Mouse (Mus musculus): ENCODE measurements around the gene AC141477.1. TPM values are rescaled to one million over a fixed set of nuclear protein-coding genes. Genes with fewer than 3 reads are reported as not detected.

AC141477.1 gene
- total and polyA plus RNA-seq, 3 experiments = 7.6 TPM; not detected in 2

- Histone ChIP-seq H3K27me3 (ENCODE audit: insufficient read depth, low read length) (no peaks in the 10 kb centered on the region), H3K9me3 (replicated peaks) (no peaks in the 10 kb centered on the region), H3K4me3 (ENCODE audit: low read depth, low read length) (no peak overlapping the region), H3K36me3 (replicated peaks) (peaks cover 100% of the 10 kb centered on the region), H3K4me1 (ENCODE audit: insufficient read depth, low read depth, low read length) (peaks cover 4% of the 10 kb centered on the region; the same call in 1 of the 2 replicates)
- TF ChIP-seq GATA1 (IDR thresholded peaks at IDR 0.05; ENCODE audit: borderline replicate concordance, low read length) (no peak), POLR2AphosphoS5 (IDR thresholded peaks at IDR 0.05; ENCODE audit: insufficient replicate concordance, low read depth, low read length) (no peak), CTCF (IDR thresholded peaks at IDR 0.05; ENCODE audit: low read depth, low read length) (no peak), TAL1 (conservative IDR thresholded peaks at IDR 0.05; ENCODE audit: low read depth, low read length) (no peak), GATA2 (IDR thresholded peaks at IDR 0.05; ENCODE audit: borderline replicate concordance, low read depth, low read length) (no peak)
- ATAC-seq (ENCODE audit: extremely low read depth, insufficient number of reproducible peaks, low FRiP score, poor library complexity, severe bottlenecking) = no peak
- no peak for DNase-seq (ENCODE audit: low spot score)
These were observed 6.3 kb downstream of the AC141477.1 start for GRCm38 (mm10) chr10:76433925-76434324.

GRCm38 (mm10) chr10:76425674-76426073 is 14.6 kb downstream of the AC141477.1 start:
- ATAC-seq (ENCODE audit: extremely low read depth, insufficient number of reproducible peaks, low FRiP score, poor library complexity, severe bottlenecking) = no peak
- no peak for DNase-seq (ENCODE audit: low spot score)
- Histone ChIP-seq H3K27me3 (ENCODE audit: insufficient read depth, low read length) (no peaks in the 10 kb centered on the region), H3K4me3 (ENCODE audit: low read depth, low read length) (no peak overlapping the region), H3K36me3 (replicated peaks) (peaks cover 95% of the 10 kb centered on the region), H3K4me1 (ENCODE audit: insufficient read depth, low read depth, low read length) (no peaks in the 10 kb centered on the region), H3K9me3 (replicated peaks) (no peaks in the 10 kb centered on the region)
- TF ChIP-seq POLR2AphosphoS5 (IDR thresholded peaks at IDR 0.05; ENCODE audit: insufficient replicate concordance, low read depth, low read length) = no peak
- TF ChIP-seq CTCF (IDR thresholded peaks at IDR 0.05; ENCODE audit: low read depth, low read length) = no peak
- TF ChIP-seq TAL1 (conservative IDR thresholded peaks at IDR 0.05; ENCODE audit: low read depth, low read length) = no peak
- TF ChIP-seq GATA2 (IDR thresholded peaks at IDR 0.05; ENCODE audit: borderline replicate concordance, low read depth, low read length) = no peak
- TF ChIP-seq GATA1 (IDR thresholded peaks at IDR 0.05; ENCODE audit: borderline replicate concordance, low read length) = no peak

- DNase-seq (ENCODE audit: low spot score) = no peak
- TF ChIP-seq GATA2 (IDR thresholded peaks at IDR 0.05; ENCODE audit: borderline replicate concordance, low read depth, low read length) = no peak
- no peak for TF ChIP-seq TAL1 (conservative IDR thresholded peaks at IDR 0.05; ENCODE audit: low read depth, low read length)
- TF ChIP-seq CTCF (IDR thresholded peaks at IDR 0.05; ENCODE audit: low read depth, low read length) = no peak
- no peak for TF ChIP-seq GATA1 (IDR thresholded peaks at IDR 0.05; ENCODE audit: borderline replicate concordance, low read length)
- no peak for TF ChIP-seq POLR2AphosphoS5 (IDR thresholded peaks at IDR 0.05; ENCODE audit: insufficient replicate concordance, low read depth, low read length)
- H3K4me1 ChIP-seq (ENCODE audit: insufficient read depth, low read depth, low read length) = 0 out of 2 replicates have a peak, but pooled peaks cover 2% of the 10 kb centered on the region
- no peak for ATAC-seq (ENCODE audit: extremely low read depth, insufficient number of reproducible peaks, low FRiP score, poor library complexity, severe bottlenecking)
- no peaks in the 10 kb centered on the region for H3K9me3 ChIP-seq (replicated peaks)
- no peaks in the 10 kb centered on the region; the same call in 1 of the 2 replicates for H3K27me3 ChIP-seq (ENCODE audit: insufficient read depth, low read length)
- H3K36me3 ChIP-seq (replicated peaks) = peaks cover 99% of the 10 kb centered on the region
- no peak overlapping the region for H3K4me3 ChIP-seq (ENCODE audit: low read depth, low read length)
These were observed 23.4 kb downstream of the AC141477.1 start for GRCm38 (mm10) chr10:76416811-76417210.

GRCm38 (mm10) chr10:76408520-76408919 is 31.7 kb downstream of the AC141477.1 start:
- ATAC-seq (ENCODE audit: extremely low read depth, insufficient number of reproducible peaks, low FRiP score, poor library complexity, severe bottlenecking) = no peak
- Histone ChIP-seq H3K36me3 (replicated peaks) (peaks cover 95% of the 10 kb centered on the region), H3K4me1 (ENCODE audit: insufficient read depth, low read depth, low read length) (no peaks in the 10 kb centered on the region), H3K4me3 (ENCODE audit: low read depth, low read length) (no peak overlapping the region), H3K9me3 (replicated peaks) (no peaks in the 10 kb centered on the region), H3K27me3 (ENCODE audit: insufficient read depth, low read length) (no peaks in the 10 kb centered on the region; the same call in 1 of the 2 replicates)
- DNase-seq (ENCODE audit: low spot score) = no peak
- TF ChIP-seq CTCF (IDR thresholded peaks at IDR 0.05; ENCODE audit: low read depth, low read length) = no peak
- TF ChIP-seq TAL1 (conservative IDR thresholded peaks at IDR 0.05; ENCODE audit: low read depth, low read length) = no peak
- no peak for TF ChIP-seq POLR2AphosphoS5 (IDR thresholded peaks at IDR 0.05; ENCODE audit: insufficient replicate concordance, low read depth, low read length)
- no peak for TF ChIP-seq GATA2 (IDR thresholded peaks at IDR 0.05; ENCODE audit: borderline replicate concordance, low read depth, low read length)
- no peak for TF ChIP-seq GATA1 (IDR thresholded peaks at IDR 0.05; ENCODE audit: borderline replicate concordance, low read length)

GRCm38 (mm10) chr10:76392596-76392995 is 47.6 kb downstream of the AC141477.1 start:
- H3K27me3 ChIP-seq (ENCODE audit: insufficient read depth, low read length) = 0 out of 2 replicates have a peak, but pooled peaks cover 2% of the 10 kb centered on the region
- TF ChIP-seq GATA1 (IDR thresholded peaks at IDR 0.05; ENCODE audit: borderline replicate concordance, low read length) = no peak
- no peak for TF ChIP-seq POLR2AphosphoS5 (IDR thresholded peaks at IDR 0.05; ENCODE audit: insufficient replicate concordance, low read depth, low read length)
- no peak for TF ChIP-seq TAL1 (conservative IDR thresholded peaks at IDR 0.05; ENCODE audit: low read depth, low read length)
- TF ChIP-seq GATA2 (IDR thresholded peaks at IDR 0.05; ENCODE audit: borderline replicate concordance, low read depth, low read length) = no peak
- TF ChIP-seq CTCF (IDR thresholded peaks at IDR 0.05; ENCODE audit: low read depth, low read length) = no peak
- peaks cover 76% of the 10 kb centered on the region for H3K36me3 ChIP-seq (replicated peaks)
- no peaks in the 10 kb centered on the region for H3K4me1 ChIP-seq (ENCODE audit: insufficient read depth, low read depth, low read length)
- ATAC-seq (ENCODE audit: extremely low read depth, insufficient number of reproducible peaks, low FRiP score, poor library complexity, severe bottlenecking) (no peak), DNase-seq (ENCODE audit: low spot score) (no peak)
- H3K9me3 ChIP-seq (replicated peaks) = peaks cover 10% of the 10 kb centered on the region
- H3K4me3 ChIP-seq (ENCODE audit: low read depth, low read length) = peak overlapping the region; percentile 42; the same call in 1 of the 2 replicates

- H3K4me3 ChIP-seq (ENCODE audit: low read depth, low read length) = no peak overlapping the region
- TF ChIP-seq CTCF (IDR thresholded peaks at IDR 0.05; ENCODE audit: low read depth, low read length) = no peak
- no peak for TF ChIP-seq TAL1 (conservative IDR thresholded peaks at IDR 0.05; ENCODE audit: low read depth, low read length)
- TF ChIP-seq GATA2 (IDR thresholded peaks at IDR 0.05; ENCODE audit: borderline replicate concordance, low read depth, low read length) = no peak
- no peak for TF ChIP-seq POLR2AphosphoS5 (IDR thresholded peaks at IDR 0.05; ENCODE audit: insufficient replicate concordance, low read depth, low read length)
- no peak for TF ChIP-seq GATA1 (IDR thresholded peaks at IDR 0.05; ENCODE audit: borderline replicate concordance, low read length)
- no peaks in the 10 kb centered on the region for H3K4me1 ChIP-seq (ENCODE audit: insufficient read depth, low read depth, low read length)
- DNase-seq (ENCODE audit: low spot score) = no peak
- H3K27me3 ChIP-seq (ENCODE audit: insufficient read depth, low read length) = 0 out of 2 replicates have a peak, but pooled peaks cover 2% of the 10 kb centered on the region
- no peak for ATAC-seq (ENCODE audit: extremely low read depth, insufficient number of reproducible peaks, low FRiP score, poor library complexity, severe bottlenecking)
- H3K36me3 ChIP-seq (replicated peaks) = peaks cover 75% of the 10 kb centered on the region
- H3K9me3 ChIP-seq (replicated peaks) = peaks cover 10% of the 10 kb centered on the region
These were observed 48.5 kb downstream of the AC141477.1 start for GRCm38 (mm10) chr10:76391786-76392185.
